Mouse (Mus musculus) adrenal gland, postnatal 36 days (tissue): Measurements from ENCODE around the gene Fam172a. TPM values are rescaled to one million over a fixed set of nuclear protein-coding genes. Genes with fewer than 3 reads are reported as not detected.

Source experiments
- DNase-seq, 2 experiments: peaks; one replicate each; pipeline ENCODE4 v3.0.0; 2021; ENCODE audit warnings: mixed read lengths in 1 of 2
- total RNA-seq, 2 experiments: library from RNA; stranded (reverse); gene quantifications; 2 replicates each; pipeline ENCODE4 v1.2.3; 2021

Fam172a gene
- total RNA-seq, 2 experiments from 2014 or later = 24.3 to 27.9 TPM

DNA sequence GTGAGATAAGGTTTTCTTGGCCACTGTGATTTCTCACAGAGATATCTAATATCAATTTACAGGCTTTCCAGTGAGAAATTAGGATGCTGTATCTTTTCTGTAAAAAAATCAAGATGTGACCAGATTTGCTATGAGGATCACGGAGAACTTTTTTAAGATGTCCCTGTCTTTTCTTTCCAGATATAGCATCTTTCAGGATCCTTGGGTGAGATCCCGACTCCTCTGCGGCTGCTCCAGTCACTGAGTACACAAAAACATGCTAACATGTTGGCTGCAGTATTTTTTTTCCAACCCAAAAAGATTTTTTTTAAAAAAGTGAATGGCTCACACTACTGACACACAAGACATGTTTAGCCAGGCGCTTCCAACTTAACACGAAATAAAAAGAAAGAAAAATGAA is 476.9 kb downstream of the Fam172a start:
- no peak for DNase-seq

DNA sequence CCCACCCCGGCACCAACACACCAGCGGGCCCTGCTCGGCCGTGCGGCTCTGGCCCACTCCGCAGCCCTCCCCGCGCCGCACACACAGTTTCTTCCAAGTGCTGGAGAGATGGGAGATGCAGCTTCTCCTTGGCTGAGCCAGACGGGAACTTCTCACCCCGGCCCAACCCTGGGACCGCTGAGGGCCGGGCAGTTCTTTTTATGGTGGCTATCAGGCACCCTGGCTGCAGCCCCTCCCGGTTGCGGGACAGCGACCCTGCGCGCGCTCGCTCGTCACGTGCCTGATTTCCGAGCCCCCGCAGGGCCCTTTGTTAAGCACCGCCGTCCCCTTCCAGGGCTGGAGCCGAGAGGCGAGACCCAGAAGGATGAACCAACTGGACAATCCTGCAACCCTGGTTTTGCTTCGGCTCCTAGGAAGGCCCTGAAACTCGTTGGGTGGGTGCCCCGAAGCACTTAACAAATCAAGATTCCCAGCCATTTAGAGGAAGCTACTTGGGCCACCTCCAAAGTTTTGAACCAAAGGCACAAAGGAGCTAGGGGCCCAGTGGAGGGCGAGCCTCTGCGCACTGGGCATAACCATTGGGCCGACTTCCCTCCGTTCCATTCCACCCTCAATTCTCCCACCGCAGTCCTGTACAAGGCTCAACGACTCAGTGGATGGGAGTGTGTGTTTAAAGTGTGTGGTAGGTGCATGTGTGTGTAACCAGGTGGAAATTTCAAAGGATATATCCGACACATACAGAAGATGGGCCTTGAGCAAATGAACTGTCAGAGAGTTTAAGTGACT is 477.7 kb downstream of the Fam172a start:
- no peak for DNase-seq

DNA sequence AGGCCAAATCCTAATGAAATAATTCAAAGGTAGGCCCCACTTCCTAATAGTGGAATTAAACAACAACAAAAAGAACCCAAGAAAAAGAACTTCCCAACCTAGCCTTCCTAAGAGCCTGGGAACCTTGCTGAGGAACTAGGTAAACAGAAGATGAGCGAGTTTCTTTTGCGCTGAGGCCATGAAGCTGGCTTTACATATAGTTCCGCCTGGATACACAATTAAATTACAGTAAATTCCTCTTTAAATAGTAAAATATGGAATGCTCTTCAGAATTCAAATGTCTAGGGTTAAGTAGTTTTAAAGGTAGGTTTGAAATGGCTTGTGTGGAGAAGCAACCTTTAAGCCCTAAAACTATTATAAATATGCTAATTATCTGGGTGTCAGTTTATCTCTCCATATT is 478.4 kb downstream of the Fam172a start:
- DNase-seq = no peak

DNA sequence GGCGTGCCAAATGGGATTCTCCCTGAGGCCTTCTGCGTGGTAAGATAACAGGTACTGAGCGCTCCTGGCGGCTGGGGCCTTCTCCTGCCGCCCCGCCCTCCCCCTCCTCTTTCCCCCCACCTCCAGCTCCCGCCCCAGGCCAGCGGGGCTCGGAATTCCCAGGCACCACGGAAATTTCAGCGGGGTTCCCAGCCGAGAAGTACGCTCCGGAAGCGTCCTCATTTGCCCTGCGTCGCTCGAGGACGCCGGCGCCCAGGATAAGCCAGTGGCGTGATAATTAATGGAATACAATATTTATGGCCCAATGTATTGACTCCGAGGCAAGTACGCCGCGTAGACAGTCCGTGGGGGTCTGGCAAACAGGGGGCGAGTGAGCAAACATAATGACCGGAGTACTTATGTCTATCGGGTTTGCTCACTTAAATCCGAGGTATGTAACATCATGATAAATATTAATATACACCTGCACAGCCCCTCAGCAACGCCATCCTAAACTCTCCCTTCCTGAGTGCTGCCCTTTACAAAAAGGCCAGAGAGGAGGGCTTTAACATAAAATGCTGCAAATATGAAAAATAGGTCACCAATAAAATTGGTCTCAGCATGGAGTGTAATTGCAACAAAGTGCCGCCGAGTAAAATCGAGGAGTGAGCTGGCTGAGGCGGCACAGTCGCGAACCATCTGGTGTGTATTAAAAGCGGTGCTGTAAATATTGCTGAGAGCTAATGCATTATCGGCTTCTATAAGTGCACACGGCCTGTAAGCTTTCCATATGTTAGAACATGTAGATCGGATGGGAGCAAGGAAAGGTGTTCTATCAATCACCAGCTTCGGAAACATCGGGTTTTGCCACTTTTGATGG is 479.5 kb downstream of the Fam172a start:
- DNase-seq = peak in 1 of 2 experiments; percentile 31

DNA sequence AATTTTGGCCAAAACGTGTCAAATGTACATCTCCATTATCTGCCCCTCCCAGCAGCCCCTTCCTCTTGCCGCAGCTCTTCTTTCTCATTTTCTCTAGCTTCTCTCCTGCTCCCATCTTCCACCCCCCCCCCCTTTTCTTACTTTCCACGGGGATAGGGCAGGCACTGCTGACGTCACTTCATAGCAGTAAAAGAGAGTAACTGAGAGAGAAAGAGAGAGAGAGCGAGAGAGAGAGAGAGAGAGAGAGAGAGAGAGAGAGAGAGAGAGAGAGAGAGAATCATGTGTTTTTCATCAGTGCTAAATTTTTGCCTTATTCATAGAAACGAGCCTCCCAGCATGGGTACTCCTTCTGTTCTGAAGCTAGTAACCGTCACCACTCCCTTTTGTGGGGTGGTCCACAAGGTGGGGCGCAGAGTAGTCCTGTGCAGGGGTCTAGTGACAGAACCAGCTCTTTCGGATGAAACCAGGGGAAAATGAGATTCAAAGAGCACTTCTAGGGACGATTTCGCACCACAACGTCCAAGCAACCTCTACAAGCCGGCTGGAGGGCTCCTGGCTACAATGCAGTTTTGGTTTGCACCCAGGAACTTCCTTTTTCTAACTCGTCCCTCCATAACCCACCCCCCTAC is 480.2 kb downstream of the Fam172a start:
- no peak for DNase-seq

DNA sequence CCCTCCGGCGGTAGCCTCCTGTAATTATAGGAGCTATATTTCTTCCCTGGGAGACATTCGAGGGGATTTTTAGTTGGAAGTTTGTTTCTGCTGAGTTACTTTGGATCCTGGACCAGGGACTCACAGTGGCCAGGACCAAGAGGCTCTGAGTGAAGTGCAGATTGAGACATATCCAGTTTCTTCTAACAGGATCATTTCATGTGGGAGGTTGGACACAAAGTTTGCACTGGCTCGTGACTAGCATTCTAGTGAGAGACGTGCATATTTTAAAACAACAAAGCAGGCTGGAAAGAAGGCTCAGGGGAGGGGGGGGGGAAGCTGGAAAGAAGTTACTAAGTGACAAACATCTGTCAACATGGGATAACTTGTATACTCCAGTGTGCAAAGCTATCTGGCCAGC is 481.2 kb downstream of the Fam172a start:
- DNase-seq = no peak

DNA sequence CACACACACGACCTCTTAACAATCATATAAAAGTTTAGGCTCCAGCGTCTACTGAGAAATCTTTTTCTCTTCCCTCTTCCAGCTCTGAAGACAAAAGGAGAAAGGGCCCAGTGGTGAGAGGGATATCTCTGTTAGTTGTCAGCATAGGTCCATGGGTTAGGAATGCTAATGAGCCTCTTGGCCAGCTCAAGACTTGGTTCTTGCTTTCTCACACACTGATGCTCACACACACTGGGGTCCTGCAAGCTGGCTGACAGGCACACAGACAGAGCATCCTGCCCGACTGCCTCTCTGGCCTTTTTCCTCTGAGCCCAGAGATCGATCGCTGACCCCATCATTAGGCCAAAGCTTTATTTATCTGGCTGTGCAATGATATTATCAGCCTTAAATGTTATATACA is 482.2 kb downstream of the Fam172a start:
- no peak for DNase-seq

DNA sequence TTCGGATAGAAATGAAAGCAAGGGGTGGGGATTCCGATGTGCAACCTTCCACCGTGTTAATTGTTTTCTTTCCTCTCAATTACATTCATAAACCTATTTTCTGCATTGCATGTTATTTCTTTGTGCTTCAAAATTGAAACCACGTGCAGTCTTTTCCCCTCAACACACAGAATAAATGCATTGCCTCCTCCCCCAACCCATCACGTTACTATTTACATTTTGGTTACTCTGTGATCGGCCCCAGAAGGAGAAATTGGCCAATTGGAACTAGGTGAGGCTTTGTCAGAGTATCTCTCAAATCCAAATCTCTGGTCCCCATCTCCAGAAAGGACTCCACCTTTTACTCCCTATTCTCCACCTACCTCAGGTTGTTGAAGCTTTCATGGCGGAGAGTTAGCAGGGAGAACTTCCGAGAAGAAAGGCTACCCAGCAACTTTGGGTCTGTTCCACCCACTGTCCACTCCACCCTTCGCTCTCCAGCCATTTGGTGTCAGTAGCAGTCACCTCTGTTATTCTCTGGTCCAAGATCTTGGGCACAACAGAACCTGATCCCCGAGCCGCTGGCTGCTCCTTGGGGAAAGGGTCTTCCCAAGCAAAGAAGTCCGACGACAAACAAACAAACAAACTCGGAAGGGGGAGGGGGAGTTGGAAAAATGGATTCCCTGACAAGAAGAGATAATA is 483.1 kb downstream of the Fam172a start:
- DNase-seq = no peak

DNA sequence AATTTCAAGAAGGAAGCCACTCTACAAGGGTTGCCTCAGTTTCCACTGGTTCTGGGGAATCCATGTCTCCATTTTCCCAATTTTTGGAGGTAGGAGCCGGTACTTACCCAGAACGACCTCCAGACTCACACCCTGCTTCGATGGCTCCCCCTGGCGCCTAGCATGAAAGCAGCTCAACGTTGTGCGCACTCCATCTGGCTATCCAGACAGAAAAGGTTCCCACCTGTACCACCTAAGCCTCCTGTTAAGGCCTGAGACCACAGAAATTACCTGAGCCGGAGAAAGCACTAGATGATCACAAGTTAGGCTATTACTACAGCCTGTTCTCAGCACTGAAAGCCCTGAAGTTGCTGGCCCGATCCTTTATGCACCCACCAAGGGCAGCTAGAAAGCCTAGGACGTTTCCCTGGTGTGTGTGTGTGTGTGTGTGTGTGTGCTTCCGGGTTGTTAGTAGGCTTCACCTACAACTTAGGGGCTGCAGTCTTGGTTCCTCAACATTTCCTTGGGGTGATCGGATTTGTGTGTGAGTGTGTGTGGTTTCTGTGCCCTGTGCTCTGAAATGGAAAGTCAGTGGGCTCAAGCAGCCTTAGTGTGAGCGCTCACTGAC is 484.6 kb downstream of the Fam172a start:
- no peak for DNase-seq

DNA sequence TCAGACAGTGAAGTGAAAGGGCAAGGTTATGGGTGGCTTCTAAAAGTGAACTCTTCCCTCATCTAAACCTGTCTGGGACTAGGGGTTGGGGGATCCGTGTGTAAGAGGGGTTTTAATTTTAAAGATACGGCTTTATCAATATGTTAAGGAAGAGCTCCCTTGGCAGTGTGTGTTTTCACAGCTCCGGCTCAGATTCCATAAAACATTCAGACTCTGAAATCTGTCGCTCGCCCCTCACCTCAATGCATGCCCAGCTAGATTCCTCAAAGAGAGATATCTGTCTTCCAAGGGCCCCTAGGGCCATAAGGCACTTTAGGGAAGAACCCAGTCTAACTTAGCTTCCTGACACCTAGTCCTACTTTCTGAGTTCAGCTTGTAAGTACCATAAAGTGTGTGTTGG is 486.0 kb downstream of the Fam172a start:
- DNase-seq = no peak

DNA sequence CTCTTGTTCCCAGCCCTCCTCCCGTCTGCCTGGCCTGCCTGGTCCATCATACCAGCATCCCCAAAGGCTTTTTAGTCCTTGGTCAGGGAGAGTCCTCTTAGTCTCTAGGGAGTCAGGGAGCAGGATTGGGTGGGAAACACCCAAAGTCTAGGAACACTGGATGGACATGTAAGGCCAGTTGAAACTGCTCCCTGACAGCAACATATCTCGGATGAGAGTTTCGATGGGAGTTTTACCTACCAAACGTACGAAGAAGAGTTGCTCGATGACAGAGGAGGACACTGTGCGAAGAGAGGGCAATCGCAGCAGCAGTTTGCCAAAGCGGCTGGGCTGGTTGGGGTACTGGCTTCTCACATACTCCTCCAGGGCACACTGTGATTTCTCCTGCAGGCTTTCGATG is 487.8 kb downstream of the Fam172a start:
- no peak for DNase-seq

DNA sequence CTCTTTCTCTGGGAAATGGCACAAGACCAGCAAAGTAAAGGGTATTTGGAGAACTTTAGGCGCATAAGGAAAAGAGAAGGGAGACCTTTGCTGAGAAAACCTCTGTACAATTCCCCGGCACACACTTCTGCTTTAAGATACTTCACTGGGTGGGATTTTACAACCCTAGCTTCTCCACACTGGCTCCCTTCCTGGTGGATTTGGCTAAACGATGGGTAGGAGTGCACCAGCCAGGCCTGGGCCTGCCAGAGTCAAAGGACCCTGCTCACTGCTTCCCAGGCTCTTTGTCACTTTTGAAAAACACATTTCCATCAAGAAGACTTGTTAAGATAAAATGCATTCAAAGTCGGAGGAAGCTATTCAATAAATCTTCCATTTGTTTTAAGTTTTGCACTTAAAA is 491.4 kb downstream of the Fam172a start:
- DNase-seq = no peak

DNA sequence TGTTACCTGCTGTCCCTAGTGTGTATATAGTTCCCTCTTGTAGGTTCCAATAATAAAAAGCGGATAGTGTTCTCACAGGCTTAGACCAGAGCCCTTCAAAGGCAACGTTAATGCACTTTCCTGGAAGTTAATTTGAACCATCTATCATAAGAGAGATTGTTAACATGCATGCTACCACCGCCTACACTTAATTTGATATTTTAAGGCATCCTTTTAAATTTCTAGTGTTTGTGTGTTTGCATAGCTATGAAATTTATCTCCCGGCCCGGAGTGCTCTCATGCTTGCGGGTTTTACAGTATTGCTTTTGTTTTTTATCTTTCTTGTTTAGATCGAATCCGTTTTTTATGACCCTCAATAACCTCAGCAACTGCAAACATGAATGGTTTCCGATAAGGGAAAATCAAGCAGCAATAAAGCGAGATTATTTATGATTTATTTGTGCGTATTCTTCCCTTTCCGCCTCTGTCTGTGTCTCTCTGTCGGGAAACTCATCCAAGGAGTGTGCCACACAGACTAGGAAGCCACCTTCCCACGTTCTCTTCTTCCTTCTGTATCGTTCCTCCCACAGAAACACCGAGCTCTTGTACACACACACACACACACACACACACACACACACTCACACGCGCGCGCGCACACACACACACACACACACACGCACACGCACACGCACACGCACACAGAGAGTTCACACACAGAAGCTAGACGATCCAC is 492.5 kb downstream of the Fam172a start:
- peak in 1 of 2 experiments; percentile 7 for DNase-seq

DNA sequence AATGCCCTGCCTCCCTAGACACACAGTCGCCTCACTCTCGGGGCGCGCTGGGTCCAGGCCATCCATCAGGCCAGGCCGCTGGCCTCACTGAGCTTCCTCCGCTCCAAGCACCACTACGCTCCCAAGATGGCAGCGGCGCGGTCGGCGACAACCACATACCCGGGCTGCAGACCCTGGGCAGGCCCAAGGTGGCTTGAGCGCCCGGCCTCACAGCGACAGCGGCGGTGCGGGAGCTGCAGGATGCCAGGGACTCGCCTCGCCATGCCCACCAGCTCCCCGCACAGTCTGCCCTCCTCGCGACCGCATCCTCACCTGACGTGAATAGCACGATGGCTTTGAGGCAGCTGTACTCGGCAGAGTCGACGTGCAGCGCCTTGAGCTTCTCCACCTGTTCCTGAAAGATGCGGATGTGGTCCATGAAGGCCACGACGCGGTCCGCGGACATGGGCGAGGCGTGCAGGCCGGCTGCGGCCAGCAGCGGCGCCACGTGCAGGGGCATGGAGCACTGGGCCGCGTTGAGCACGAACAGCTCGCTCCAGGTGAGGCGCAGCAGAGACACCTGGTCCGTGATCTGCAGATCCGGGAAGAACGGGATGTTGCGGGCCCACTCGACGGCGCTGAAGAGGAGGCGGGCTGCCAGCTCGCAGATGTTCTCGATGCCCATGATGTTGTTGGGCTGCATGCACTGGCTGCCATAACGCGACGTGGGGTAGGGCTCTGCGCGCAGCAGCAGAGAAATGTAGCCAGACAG is 493.2 kb downstream of the Fam172a start:
- DNase-seq = peak; percentile 58 to 62

DNA sequence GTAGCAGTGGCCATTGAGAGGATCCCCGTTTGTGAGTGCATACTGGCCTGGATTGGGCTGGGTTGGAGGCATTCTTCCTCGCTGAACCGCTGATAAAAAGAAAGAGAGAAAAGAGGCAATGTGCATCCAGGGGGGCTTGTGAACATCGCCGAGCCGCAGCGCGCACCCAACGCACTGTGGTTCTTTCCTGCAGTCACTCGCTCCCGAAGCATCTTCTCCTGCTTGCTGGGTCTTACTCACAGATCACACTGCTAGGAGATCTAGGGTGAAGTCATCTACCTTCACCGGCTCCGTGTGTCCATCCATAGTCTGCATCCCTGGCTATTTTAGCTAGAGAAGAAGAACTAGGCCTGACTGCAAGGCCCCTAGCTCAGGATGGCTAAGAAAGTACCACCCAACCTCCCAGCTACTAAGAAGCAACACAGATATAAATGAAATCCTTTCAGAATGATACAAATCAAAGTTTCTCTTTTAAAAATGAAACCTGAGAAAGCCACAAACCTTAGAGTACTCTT is 493.8 kb downstream of the Fam172a start:
- no peak for DNase-seq

DNA sequence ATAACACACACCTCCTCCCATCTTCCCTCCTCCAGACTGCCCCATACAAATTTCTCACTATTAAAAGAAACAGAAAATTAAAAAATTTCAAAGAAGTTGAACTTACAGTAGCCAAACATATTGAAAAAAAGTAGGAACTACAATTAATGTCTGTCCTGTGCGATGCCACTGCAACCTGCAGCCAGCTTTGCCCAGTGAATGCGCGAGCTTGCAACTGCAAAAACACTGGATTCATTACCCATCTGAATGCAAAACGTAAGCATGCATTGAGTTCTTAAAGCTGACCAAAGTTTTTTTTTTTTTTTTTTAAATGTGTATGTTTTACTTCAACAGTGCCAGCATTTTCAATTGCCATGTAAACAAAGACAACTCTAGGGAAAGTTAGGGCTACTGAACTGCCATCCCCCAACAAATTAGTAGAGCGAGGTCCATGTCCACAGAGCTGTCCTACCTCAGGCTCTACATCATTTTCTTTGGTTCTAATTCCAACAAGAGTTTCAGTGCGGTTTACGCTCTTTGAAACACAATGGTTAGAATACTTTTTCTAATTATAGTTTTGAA is 494.5 kb downstream of the Fam172a start:
- no peak for DNase-seq

DNA sequence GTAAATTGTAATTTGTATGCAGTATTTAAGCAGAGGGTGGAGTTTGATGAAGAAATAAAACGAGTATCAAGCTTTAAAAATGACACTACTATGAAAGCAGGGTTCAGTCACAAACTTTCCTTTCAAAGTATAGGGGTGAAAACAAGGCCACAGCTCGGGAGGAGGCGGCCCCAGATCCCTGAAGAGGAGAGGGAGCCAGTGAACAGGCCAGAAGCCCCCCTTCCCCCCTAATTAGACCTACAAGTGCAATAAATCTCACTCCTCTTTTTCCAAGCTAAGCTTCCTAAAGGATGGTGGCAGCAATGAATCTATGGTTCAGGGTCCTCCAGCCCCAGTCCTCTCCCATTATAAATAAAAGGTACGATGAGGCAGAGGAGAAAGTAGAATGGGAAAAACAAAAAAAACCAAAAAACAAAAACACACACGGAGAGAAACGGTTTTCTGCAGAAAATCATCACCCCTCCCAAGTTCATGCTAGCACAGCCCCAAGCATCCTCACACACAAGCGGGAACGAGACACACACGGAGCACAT is 495.5 kb downstream of the Fam172a start:
- no peak for DNase-seq

DNA sequence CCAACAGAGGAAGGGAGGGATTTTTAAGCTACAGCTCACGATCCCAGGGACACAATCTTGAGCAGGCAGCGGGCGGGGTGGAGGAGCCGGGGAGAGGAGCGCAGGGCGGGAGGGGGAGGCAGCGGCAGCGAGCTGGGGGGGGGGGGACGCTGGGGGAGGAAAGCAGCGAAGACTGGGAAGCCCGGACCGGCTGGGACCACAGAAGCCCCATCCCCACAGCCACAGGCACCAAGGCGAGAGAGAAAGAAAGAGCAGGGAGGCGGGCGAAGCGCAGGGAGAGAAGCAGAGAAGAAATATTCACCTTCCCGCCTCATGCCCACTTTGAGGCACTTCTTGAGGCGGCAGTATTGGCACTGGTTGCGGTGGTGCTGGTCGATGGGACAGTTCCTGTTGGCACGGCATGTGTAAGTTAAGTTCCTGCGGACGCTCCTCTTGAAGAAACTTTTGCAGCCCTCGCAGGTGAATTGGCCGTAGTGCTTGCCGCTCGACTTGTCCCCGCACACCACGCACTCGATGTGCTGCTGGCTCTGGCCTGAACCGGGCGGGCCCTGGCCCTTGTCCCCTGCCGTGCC is 496.1 kb downstream of the Fam172a start:
- peak; percentile 51 to 67 for DNase-seq

DNA sequence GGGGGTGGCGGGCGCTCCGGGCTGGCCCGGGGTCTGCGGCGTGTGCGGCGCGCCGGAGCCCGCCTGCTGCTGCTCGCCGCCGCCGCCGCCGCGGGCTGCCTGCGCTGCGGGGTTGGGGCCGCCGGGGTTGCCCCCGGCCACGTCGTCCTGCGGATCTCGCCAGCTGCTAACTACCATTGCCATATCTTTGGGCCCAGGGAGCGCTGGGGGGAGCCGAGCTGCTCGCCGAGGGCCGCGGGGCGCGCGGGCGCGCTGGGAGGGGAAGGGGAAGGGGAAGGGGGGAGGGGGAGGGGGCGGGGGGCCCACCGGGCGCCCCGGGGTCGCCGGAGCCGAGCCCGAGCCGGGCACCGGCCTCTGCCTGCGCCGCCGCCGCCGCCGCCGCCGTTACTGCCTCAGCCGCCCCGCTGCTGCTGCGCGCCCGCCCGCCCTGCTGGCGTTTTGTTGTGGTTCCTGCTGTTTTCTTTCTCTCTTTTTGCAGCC is 496.6 kb downstream of the Fam172a start:
- DNase-seq = peak; percentile 45 to 60
